Mouse (Mus musculus) hematopoietic stem cell, adult 5-6 weeks (primary cell): ENCODE data around the gene Cacna2d2. TPM values are rescaled to one million over a fixed set of nuclear protein-coding genes. Genes with fewer than 3 reads are reported as not detected.

Experiments used
- ATAC-seq, 2 experiments: fragments of 125-278 bp in 1 of 2; replicated peaks in 1 of 2; 2 replicates each; pipeline ENCODE4 v1.8.0; 2016 to 2017; ENCODE audit warnings: inconsistent platforms in 2 of 2, mild to moderate bottlenecking in 2 of 2, moderate number of reproducible peaks in 2 of 2, low read depth in 1 of 2, moderate TSS enrichment in 1 of 2; ENCODE audit not compliant: low FRiP score in 2 of 2, poor library complexity in 2 of 2, severe bottlenecking in 2 of 2, insufficient read depth in 1 of 2, low TSS enrichment in 1 of 2
- total RNA-seq: library from RNA; stranded (forward); fragments of 172-1452, 232-1000 nt; gene quantifications from 2 replicates; pipeline ENCODE4 v1.2.3, GENCODE M21; 2017

Gene Cacna2d2
- total RNA-seq, 1 experiment from 2014 or later = 1.8 TPM

DNA sequence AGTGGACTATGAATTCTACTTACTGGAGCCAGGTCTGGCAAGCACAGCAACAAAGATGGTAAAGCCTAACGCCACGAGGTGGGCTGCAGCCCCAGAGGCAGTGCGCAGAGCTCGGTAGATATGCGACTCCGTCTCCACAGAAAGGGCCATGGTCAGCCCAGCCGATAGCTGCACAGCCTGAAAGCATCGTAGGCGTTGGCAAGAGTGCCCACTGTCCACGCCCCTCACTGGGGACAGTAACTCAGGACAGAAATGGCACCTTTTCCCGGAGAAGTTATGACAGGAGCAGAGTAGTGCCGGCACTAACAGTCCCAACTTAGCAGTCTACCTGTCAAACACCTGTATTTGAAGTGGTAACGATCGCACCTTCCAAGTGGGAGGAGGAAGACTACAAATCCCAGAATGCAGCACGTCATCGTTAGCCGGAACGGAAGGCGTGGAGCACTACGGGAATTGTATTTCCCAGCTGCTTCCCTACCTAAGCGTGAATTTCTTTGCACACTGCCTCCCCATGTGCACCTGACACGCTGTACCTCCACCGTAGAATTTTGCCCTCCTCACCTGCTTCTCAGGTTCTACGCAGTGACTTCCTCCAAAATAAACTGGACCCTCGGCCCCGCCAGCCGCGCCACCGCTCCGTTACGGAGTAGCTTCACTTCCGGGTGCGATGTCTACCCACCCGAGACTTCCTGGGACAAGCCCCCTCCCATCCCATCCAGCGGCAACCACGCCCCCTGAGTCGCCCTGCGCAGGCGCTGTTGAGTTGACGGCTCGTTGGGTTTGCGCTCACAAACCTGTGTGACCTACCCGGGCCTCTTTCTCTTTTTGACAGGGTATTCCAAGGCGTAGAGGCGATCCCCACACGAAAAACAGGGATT, 142.3 kb downstream of the Cacna2d2 start, which contains the start of the genes Cyb561d2 and Nprl2:
Cyb561d2 (minus strand) TSS at position 720 of the 878 bp plus-strand sequence.
Nprl2 (plus strand) TSS at position 753 of the 878 bp plus-strand sequence.
- ATAC-seq = peak; percentile 77 to 89

GRCm38 (mm10) chr9:107542352-107542686, 142.9 kb downstream of the Cacna2d2 start:
- ATAC-seq = no peak

GRCm38 (mm10) chr9:107542721-107543120, 143.3 kb downstream of the Cacna2d2 start:
- no peak for ATAC-seq

- ATAC-seq = no peak
Measured at GRCm38 (mm10) chr9:107543299-107543698, 143.9 kb downstream of the Cacna2d2 start.

DNA sequence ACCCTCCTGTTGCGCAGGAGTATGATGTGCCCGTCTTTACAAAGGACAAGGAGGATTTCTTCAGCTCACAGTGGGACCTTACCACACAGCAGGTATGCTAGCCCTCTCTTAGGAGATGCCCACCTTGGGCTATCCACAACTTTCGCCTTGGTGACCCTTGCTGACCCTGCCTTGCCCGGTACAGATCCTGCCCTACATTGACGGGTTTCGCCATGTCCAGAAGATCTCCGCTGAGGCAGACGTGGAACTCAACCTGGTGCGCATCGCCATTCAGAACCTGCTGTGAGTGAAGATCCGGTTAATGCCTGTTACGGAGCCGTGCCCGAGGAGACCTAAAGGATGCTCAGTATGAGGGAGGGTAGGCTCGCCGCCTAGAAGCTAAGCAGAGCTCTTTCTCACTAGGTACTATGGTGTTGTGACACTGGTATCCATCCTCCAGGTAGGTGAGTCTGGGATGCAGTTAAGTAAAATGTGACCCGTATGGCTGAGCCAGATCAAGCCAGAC, 144.8 kb downstream of the Cacna2d2 start:
- ATAC-seq = no peak

DNA sequence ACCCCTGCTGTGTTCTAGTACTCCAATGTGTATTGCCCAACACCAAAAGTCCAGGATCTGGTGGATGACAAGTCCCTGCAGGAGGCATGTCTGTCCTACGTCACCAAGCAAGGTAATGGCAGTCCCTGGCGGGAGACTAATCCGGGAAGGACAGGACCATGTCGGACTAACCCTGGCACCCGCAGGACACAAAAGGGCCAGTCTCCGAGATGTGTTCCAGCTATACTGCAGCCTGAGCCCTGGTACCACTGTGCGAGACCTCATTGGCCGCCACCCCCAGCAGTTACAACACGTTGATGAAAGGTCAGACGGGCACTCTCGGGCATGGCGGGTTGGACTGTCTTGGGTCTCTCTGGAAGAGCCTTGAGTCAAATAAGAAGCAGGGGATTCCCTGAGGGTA, 145.3 kb downstream of the Cacna2d2 start:
- ATAC-seq = no peak

DNA sequence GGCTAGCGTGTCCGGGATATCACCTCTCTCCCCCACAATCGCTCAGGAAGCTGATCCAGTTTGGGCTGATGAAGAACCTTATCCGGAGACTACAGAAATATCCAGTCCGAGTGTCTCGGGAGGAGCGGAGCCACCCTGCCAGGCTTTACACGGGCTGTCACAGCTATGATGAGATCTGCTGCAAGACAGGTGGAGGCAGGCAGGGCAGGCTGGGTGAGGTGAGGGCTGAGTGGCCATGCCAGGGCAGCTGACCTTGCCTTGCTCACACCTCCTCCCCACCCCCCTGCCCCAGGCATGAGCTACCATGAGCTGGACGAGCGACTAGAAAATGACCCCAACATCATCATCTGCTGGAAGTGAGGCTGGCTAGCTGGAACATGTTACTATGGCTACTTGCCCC, 145.8 kb downstream of the Cacna2d2 start:
- ATAC-seq = no peak

DNA sequence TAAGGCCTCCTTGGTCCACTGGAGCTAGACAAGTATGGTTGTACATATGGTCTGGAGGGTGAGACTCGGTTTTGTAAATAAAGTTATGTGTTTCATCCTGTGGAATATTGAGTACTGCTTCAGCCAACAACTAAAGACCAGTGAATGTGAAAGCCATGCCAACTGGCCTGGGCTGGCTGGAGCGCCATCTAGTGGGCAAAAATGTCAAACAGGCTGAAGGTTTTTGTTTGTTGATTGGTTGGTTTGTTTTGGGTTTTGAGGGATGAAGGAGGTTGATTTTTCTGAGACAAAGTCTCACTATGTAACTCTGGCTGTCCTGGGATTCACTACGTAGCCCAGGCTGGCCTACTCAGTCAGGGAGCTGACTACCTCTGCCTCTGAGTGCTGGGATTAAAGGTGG, 146.2 kb downstream of the Cacna2d2 start:
- no peak for ATAC-seq

GRCm38 (mm10) chr9:107547026-107547425, 147.6 kb downstream of the Cacna2d2 start, which contains the start of gene Zmynd10:
TSS of gene Zmynd10 (plus strand) at chr9:107547298.
- peak; percentile 52 to 64 for ATAC-seq

GRCm38 (mm10) chr9:107547957-107548356, 148.5 kb downstream of the Cacna2d2 start:
- no peak for ATAC-seq

GRCm38 (mm10) chr9:107548820-107549219, 149.4 kb downstream of the Cacna2d2 start:
- no peak for ATAC-seq

- no peak for ATAC-seq
Measured at GRCm38 (mm10) chr9:107549297-107550074, 150.1 kb downstream of the Cacna2d2 start.

DNA sequence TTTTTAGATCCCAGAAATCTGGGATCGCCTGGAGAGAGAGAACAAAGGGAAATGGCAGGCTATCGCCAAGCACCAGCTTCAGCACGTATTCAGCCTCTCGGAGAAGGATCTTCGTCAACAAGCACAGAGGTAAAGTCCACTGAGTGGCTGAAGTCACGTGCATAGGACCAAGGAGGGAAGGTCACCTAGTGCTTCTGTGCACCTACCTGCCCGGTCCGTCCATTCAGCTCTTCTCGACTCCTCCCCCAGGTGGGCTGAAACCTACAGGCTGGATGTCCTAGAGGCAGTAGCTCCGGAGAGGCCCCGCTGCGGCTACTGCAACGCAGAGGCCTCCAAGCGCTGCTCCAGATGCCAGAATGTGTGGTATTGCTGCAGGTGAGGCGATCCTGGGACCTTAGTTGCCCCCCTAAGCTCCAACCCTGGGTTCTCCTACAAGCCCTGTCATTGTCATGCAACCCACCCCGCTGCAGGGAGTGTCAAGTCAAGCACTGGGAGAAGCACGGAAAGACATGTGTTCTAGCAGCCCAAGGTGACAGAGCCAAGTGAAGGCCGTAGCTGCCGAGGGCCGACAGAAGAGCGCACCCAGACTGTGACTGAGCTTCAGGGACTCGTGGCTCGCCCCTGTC, 151.2 kb downstream of the Cacna2d2 start:
- ATAC-seq = no peak

DNA sequence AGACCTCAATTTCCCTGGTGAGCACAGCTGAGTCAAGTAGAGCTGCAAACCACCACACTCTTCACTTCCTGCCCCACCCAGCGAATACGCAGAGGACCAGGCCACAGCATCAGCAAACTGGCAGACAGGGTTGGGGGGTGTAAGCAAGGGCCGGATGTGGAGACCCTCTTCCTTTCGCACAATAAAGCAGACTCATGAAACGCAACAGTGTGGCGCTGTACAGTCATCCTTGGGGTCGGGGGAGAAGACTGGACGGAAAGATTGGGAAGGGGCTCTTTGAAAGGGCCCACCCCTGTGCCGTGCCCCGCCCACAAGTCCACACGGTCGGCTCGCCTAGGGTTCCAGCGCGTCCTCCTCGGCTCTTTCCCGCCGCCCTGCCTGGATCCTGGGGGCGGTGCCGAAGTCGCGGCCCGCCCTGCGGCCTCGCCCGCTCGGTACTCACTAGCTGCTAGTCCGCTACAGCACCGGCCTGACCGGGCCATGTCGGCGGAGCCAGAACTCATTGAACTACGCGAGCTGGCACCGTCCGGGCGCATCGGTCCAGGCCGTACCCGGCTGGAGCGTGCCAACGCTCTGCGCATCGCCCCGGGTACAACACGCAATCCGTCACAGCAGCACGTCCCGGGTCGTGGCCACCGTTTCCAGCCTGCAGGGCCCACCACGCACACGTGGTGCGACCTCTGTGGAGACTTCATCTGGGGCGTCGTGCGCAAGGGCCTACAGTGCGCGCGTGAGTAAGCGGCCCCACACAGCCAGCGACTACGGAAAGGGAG, 151.9 kb downstream of the Cacna2d2 start, which contains the start of gene Rassf1:
Rassf1 (plus strand) TSS at position 439 of the 773 bp plus-strand sequence.
- peak in 1 of 2 experiments; percentile 21; a peak in 1 of 4 replicates for ATAC-seq

GRCm38 (mm10) chr9:107551890-107552355, 152.5 kb downstream of the Cacna2d2 start:
- ATAC-seq = no peak

- ATAC-seq = no peak
Measured at GRCm38 (mm10) chr9:107552690-107553393, 153.4 kb downstream of the Cacna2d2 start.
